15 mouse cellular contexts compared by ENCODE assay signal in genomic region chr1:25831521-25831900, GRCm38 (mm10). TPM values are rescaled to one million over a fixed set of nuclear protein-coding genes. Genes with fewer than 3 reads are reported as not detected.
DNase-seq lines count a peak whose midpoint lies in the region; ATAC-seq and TF ChIP-seq lines count a peak whose summit lies in the region.
"Had no signal": no experiment of that assay in that cellular context is flagged by ENCODE, and none has a peak within 500 bp of the region (broad histone marks: within the 10 kb centered on the region; RNA-seq: fewer than 3 reads in every experiment).

No protein-coding gene starts in this region.

- H3K9ac ChIP-seq in hindbrain, embryonic 13.5 days: peak overlapping the region; percentile 85
- H3K9ac ChIP-seq in midbrain, embryonic 15.5 days: peak overlapping the region; percentile 81
- H3K9ac ChIP-seq: liver, embryonic 13.5 days had no signal

- TF ChIP-seq CTCF in cortical plate, adult 2 months (IDR thresholded peaks at IDR 0.05; ENCODE audit: extremely low read depth, insufficient read depth, low read length): no peak

- no peaks in the 10 kb centered on the region for H3K36me3 ChIP-seq in forebrain, embryonic 10.5 days (replicated peaks)
- no peaks in the 10 kb centered on the region for H3K36me3 ChIP-seq in hindbrain, embryonic 13.5 days
- no peaks in the 10 kb centered on the region for H3K36me3 ChIP-seq in midbrain, embryonic 15.5 days (replicated peaks)
- H3K36me3 ChIP-seq: liver, embryonic 13.5 days had no signal

- no peaks in the 10 kb centered on the region; the same call in 1 of the 2 replicates for H3K4me1 ChIP-seq in cortical plate, adult 2 months (ENCODE audit: control insufficient read depth, insufficient read depth, low read length)
- H3K4me1 ChIP-seq in forebrain, embryonic 10.5 days: peaks cover 37% of the 10 kb centered on the region
- peaks cover 24% of the 10 kb centered on the region for H3K4me1 ChIP-seq in hindbrain, embryonic 13.5 days (replicated peaks)
- peaks cover 20% of the 10 kb centered on the region for H3K4me1 ChIP-seq in midbrain, embryonic 15.5 days
- H3K4me1 ChIP-seq: liver, embryonic 13.5 days had no signal

- peak overlapping the region; percentile 67 for H3K4me2 ChIP-seq in hindbrain, embryonic 13.5 days
- H3K4me2 ChIP-seq in midbrain, embryonic 15.5 days: peak overlapping the region; percentile 58
- H3K4me2 ChIP-seq: liver, embryonic 13.5 days had no signal

- H3K4me3 ChIP-seq in cortical plate, adult 2 months (ENCODE audit: insufficient read depth, low read length): peak overlapping the region; percentile 96
- H3K4me3 ChIP-seq in forebrain, embryonic 10.5 days: peak overlapping the region; percentile 65; the same call in 1 of the 2 replicates
- peak overlapping the region; percentile 72 for H3K4me3 ChIP-seq in hindbrain, embryonic 13.5 days
- H3K4me3 ChIP-seq in midbrain, embryonic 15.5 days: peak overlapping the region; percentile 78
- H3K4me3 ChIP-seq: liver, embryonic 13.5 days had no signal

- no peak for ATAC-seq in hindbrain, embryonic 13.5 days (ENCODE audit: low FRiP score)
- no peak for ATAC-seq in midbrain, embryonic 15.5 days (replicated peaks)
- ATAC-seq: inflammation-experienced regulatory T-cells, adult 6 months had no signal

- no peak for TF ChIP-seq POLR2A in cortical plate, adult 2 months (IDR thresholded peaks at IDR 0.05; ENCODE audit: extremely low read depth, insufficient read depth, low read length)

- peaks cover 24% of the 10 kb centered on the region for H3K27me3 ChIP-seq in forebrain, embryonic 10.5 days (ENCODE audit: poor library complexity, severe bottlenecking)
- no peaks in the 10 kb centered on the region for H3K27me3 ChIP-seq in hindbrain, embryonic 13.5 days
- no peaks in the 10 kb centered on the region for H3K27me3 ChIP-seq in midbrain, embryonic 15.5 days (replicated peaks)

- H3K9me3 ChIP-seq in forebrain, embryonic 10.5 days: no peaks in the 10 kb centered on the region
- H3K9me3 ChIP-seq in hindbrain, embryonic 13.5 days: no peaks in the 10 kb centered on the region
- H3K9me3 ChIP-seq in midbrain, embryonic 15.5 days: no peaks in the 10 kb centered on the region
- H3K9me3 ChIP-seq: liver, embryonic 13.5 days had no signal

- H3K27ac ChIP-seq in cortical plate, adult 2 months (ENCODE audit: insufficient read depth, low read length): no peak overlapping the region
- H3K27ac ChIP-seq in forebrain, embryonic 10.5 days: no peak overlapping the region
- H3K27ac ChIP-seq in hindbrain, embryonic 13.5 days: no peak overlapping the region; the same call in 1 of the 2 replicates
- H3K27ac ChIP-seq in midbrain, embryonic 15.5 days: peak overlapping the region; percentile 95
- H3K27ac ChIP-seq: liver, embryonic 13.5 days had no signal

- 25% methylated on average over 2 of the region's 2 CpGs for WGBS in forebrain, embryonic 10.5 days
- 10% methylated on average over 2 of the region's 2 CpGs for WGBS in hindbrain, embryonic 13.5 days
- WGBS in midbrain, embryonic 15.5 days: 7% methylated on average over 2 of the region's 2 CpGs

- no peak for DNase-seq in forebrain, embryonic 10.5 days (ENCODE audit: extremely low spot score, low spot score)
- no peak for DNase-seq in kidney, adult 8-10 months
- no peak for DNase-seq in adrenal gland, adult 18-20 months (ENCODE audit: low spot score in 2 of 2)
- DNase-seq in adrenal gland, postnatal 4 days (ENCODE audit: low spot score in 2 of 2): no peak
- DNase-seq: adrenal gland, postnatal 10 days; gastrocnemius, postnatal 36 days; kidney, postnatal 36 days; left cerebral cortex, postnatal 4 days; liver, embryonic 13.5 days; lung, postnatal 14 days had no signal

RNA-seq across cellular contexts. Expression of gene Adgrb3, which starts 2.0 kb away (rescaled TPM):
- polyA plus RNA-seq in cortical plate, adult 2 months (2012; rRNA removed): 54.2 and 56.8 TPM in 2 replicates
- polyA plus RNA-seq in forebrain, embryonic 10.5 days (2016; fragmentation: Nextera tagmentation; extraction: Ambion mirVana): 2.5 and 3.4 TPM in 2 replicates
- polyA plus RNA-seq in hindbrain, embryonic 13.5 days (2015; fragmentation: Nextera tagmentation; extraction: Ambion mirVana): 41.2 and 42.0 TPM in 2 replicates
- polyA plus RNA-seq in midbrain, embryonic 15.5 days (2015; fragmentation: Nextera tagmentation; extraction: Ambion mirVana): 58.3 and 60.6 TPM in 2 replicates
- under 1 TPM; 0.64 to 0.83 TPM for total RNA-seq in adrenal gland, adult 18-20 months (2021)
- total RNA-seq in adrenal gland, postnatal 4 days (2021): 1 to 10 TPM; 8.2 to 8.9 TPM
- total RNA-seq: common myeloid progenitor, adult 5-6 weeks had no signal
